Mouse (Mus musculus) G1E (cell line): Measurements from ENCODE around the gene Fam222b.

Source experiments
- CTCF ChIP-seq: IDR thresholded peaks from 2 replicates; pipeline ENCODE4 v1.5.1; 2012; ENCODE audit warnings: low read depth, low read length, inconsistent platforms, mixed read lengths
- GATA1 ChIP-seq: IDR thresholded peaks from 2 replicates; pipeline ENCODE4 v1.6.1; 2012; ENCODE audit warnings: borderline replicate concordance, low read length, inconsistent platforms, mixed read lengths
- TAL1 ChIP-seq: conservative IDR thresholded peaks from 2 replicates; pipeline ENCODE4 v1.6.1; 2012; ENCODE audit warnings: low read depth, low read length, inconsistent platforms, mixed read lengths

- TF ChIP-seq TAL1: no peak
- TF ChIP-seq CTCF: no peak
- no peak for TF ChIP-seq GATA1
These were observed 61.2 kb downstream of the Fam222b start for GRCm38 (mm10) chr11:78155674-78156073.
